Mouse (Mus musculus) cerebellum, adult 2 months (tissue): ENCODE measurements around the gene S1pr5.

Experiments used
- CTCF ChIP-seq: fragments of 200-500 bp; IDR thresholded peaks from 2 replicates; pipeline ENCODE4 v1.5.1; 2011; ENCODE audit warnings: low read depth, mild to moderate bottlenecking, control low read depth, low read length, moderate library complexity, borderline replicate concordance; ENCODE audit not compliant: insufficient read depth
- POLR2A ChIP-seq: fragments of 200-500 bp; IDR thresholded peaks from 2 replicates; pipeline ENCODE4 v1.6.1; 2011; ENCODE audit warnings: low read length, control low read depth, borderline replicate concordance; ENCODE audit not compliant: insufficient read depth

DNA sequence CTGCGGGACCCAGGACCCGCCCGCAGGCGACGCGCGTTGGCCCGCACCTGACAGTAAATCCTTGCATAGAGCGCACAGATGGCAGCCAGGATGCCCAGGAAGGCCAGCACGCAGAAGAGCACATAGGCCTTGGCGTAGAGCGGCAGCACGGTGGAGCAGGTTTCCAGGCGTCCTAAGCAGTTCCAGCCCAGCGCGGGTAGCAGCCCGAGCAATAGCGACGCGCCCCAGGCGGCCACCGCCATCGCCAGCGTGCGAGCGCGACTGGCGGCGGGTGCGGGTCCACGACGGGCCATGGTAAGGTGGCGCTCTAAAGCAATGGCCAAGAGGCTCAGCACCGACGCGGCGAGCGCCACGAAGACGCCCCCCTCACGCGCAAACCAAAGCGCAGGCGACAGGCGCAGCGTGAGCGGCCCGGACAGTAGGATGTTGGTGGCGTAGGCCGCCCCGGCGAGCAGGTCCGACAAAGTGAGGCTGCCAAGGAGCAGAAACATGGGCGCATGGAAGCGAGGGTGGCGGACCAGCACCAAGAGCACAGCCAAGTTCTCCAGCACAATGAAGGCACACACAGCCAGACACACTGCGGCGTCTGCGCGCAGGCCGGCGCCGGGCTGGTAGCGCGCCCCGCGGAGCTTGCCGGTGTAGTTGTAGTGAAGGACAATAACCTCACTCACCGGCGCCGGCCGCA, 3.7 kb downstream of the S1pr5 start:
- TF ChIP-seq POLR2A (peak; percentile 25; the same call in 1 of the 2 replicates), CTCF (0 out of 2 replicates have a peak, but pooled peaks have one; percentile 6)
